Mouse (Mus musculus) brain, adult 2 months (tissue): ENCODE data around the gene Fgfr2.

Source experiments
- DNase-seq: peaks from one replicate; pipeline ENCODE4 v3.0.0; 2011; ENCODE audit warnings: low read depth, low spot score

Gene Fgfr2

DNA sequence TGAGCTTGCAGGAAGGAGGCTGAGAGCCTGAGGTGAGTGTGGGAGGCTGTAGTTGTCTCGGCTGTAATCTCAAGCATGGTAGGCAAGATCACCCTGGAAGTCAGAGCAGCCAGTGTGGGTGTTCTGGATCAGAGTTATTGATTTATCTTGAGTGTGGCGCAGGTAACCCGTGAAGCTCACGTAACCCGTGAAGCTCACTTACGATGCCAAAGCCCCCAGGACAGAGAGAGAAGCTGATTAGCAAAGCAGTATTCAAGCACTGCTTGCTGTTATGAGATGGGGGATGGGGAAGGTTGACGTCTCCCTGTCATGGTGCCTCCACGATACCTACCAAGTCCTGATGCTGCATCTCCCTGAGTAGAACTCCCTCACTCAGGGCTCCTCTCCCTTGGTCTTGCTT is 503.6 kb downstream of the Fgfr2 start:
- peak; percentile 12 for DNase-seq

GRCm38 (mm10) chr7:132617021-132617564 is 506.1 kb downstream of the Fgfr2 start:
- no peak for DNase-seq

DNA sequence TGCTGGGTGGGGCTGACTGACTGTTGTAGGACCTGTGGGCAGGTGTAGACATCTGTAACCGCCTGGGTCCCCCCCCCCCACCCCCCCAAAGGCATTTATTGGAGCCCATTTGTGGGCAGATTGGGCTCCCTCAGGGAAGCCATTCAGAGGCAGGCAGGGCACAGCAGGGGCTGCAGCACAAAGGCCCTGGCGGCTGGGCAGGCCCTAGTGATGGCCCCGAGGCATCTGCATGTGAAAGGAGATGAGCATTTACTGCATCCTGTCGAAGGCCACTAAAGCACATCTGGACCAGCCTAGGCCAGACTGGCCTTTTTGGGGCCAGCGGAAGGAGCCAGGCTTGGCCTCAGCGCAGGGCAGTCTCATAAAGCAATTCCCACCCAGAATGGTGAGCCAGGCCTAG is 506.8 kb downstream of the Fgfr2 start:
- no peak for DNase-seq

DNA sequence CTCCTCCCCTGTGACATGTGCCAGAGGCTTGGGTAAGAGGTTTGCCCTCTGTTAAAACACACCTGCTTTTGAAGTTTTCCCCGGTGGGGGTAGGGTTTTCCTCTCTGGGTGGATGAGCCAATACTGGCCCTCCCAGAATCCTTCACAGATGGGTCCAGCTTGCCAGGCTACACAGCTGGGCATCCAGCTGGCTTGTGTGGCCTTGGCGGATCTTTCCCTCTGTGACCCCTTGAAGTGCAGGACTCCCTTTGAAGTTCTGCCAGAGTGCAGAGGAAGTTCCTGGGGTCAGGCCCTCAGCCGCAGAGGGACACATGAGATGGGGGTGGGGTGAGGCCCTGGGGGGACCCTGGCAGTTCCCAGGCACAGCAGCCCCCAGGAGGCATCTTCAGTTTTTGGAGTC is 507.8 kb downstream of the Fgfr2 start:
- DNase-seq, result no peak

GRCm38 (mm10) chr7:132611530-132611929 is 511.6 kb downstream of the Fgfr2 start:
- DNase-seq, result no peak

DNA sequence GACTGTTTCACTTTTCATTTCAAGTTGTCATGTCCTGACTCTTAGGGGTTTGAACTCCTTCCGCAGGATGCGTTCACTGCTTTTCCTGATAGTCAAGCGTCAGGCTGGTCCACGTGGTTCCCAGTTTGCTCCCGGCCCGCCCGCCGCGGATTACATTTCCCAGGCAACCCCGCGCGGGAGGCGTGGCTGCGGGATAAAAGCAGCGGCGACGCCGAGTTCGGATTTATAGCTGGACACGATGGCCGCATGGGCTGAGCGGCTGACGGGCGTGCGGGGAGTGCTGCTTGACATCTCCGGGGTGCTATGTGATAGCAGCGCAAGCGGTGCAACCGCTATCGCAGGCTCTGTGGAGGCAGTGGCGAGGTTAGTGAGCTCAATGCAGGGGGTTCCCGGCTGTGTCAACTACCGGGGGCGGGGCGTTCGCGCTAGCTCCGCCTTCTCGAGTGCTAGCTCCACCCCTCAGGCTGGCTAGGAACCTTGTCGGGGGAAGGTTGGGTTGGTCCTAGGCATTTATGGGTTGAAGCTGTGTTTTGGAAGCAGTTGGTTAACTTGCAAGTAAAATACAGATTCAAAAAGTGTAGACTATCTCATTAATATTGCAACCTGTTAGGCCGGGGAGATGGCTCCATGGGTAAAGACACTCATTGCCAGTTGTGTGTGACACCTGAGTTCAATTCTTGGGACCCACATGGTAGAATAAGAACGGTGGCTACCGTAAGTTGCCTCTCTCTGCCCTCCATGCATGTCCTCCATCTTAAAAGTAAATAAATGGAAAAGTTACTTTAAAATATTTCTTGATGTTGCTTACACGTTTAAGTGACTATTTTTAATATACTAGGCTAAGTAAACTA is 512.5 kb downstream of the Fgfr2 start, which contains the start of gene Lhpp:
Gene Lhpp, plus strand, starts transcription at position 171 of the 851 bp plus-strand sequence.
- peak; percentile 77 for DNase-seq

DNA sequence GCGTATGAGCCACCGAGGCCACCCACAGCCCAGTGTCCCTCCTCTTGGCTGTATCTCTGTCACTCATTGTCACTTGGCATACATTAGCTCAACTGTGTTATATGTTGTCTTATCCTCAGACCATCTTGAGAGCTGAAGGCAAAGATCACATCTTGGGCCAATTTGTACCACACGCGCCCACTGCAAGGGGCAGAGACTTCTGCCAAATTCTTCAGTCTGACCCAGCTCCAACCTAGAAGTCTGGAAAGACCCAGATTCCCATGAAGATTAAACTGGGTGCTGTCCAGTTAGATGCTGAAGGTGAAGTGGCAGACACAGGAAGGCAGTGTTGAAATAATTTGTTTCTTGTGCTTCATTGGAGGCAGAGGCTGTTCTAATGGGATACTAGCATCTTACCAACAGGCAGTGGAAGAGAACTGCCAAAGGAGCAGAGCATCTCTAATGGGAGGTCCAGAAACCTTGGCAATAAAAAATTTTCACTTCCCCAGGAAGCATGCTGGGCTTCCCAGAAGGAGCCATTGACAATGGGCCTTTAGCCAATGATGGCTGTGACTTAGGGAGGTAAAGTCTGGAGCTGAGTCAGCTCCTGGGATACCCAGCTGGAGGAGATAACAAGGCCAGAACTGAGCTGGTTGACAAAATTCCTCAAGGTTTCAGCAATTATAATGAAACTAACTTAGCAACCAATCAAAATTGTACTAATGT is 514.7 kb downstream of the Fgfr2 start:
- no peak for DNase-seq

DNA sequence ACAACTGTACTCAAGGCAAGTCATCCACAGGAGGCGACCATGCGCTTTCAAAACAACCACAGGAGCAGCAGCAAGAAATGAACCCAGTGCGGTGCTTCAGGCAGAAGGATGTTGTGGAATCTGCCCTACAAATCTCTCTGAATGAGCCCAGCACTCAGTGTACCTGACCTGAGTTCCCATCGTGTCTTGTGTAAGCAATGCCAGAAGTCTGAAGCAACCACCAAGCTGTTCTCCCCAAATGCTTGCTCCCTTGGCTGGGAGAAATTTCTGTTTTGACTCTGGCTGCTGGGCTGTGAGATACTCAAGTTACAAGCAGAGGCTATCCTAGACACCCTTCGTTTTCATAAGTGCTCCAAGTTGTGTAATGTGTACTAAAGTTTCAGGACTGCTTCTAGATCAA is 517.5 kb downstream of the Fgfr2 start:
- no peak for DNase-seq

GRCm38 (mm10) chr7:132604720-132605119 is 518.4 kb downstream of the Fgfr2 start:
- no peak for DNase-seq

- no peak for DNase-seq
Measured at GRCm38 (mm10) chr7:132600926-132601325, 522.2 kb downstream of the Fgfr2 start.

GRCm38 (mm10) chr7:132600026-132600425 is 523.1 kb downstream of the Fgfr2 start:
- no peak for DNase-seq

DNA sequence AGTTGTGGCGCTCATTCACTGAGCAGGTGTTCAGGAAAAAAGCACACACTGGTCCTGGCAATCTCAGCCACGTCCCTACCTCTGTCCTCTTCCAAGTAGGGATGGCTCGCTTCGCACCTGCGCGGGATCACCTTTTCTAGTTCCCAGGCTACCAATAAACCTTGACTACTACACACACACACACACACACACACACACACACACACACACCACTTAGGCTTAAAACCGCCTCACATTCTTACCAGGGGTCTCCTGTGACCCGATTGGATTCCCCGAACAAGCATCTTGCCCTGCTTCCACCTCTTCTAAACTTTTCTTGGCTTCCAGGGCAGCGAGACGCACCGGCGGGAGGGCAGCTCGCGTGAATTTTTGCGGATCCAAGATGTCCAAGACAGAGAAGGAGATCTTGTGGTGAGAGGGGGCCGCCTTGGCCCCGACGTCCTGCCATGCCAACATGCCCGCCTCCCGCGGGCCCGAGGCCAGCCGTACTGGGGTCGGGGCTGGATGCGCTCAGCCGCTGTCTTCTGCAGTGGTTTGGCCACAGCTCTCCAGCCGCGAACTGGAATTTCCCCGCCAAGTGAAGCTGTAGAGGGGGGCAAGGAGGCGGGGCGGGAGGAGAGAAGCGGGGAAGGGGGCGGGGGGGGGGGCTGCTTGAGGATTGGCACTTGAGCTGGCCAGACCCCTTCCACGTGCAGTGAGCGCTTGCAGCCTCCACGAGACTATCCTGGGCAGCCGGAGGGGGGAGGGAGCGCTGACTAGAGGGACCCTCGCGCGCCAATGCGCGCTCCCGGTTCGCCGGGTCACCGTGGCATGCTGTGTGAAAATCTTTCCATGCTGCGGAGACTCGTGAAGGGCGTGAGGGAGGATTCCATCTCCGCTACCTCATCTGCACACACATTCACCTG is 523.8 kb downstream of the Fgfr2 start, which contains the start of gene Nkx1-2:
Gene Nkx1-2, minus strand, starts transcription at position 567 of the 905 bp plus-strand sequence.
- no peak for DNase-seq

- peak; percentile 17 for DNase-seq
Measured at GRCm38 (mm10) chr7:132597251-132598041, 525.7 kb downstream of the Fgfr2 start.

DNA sequence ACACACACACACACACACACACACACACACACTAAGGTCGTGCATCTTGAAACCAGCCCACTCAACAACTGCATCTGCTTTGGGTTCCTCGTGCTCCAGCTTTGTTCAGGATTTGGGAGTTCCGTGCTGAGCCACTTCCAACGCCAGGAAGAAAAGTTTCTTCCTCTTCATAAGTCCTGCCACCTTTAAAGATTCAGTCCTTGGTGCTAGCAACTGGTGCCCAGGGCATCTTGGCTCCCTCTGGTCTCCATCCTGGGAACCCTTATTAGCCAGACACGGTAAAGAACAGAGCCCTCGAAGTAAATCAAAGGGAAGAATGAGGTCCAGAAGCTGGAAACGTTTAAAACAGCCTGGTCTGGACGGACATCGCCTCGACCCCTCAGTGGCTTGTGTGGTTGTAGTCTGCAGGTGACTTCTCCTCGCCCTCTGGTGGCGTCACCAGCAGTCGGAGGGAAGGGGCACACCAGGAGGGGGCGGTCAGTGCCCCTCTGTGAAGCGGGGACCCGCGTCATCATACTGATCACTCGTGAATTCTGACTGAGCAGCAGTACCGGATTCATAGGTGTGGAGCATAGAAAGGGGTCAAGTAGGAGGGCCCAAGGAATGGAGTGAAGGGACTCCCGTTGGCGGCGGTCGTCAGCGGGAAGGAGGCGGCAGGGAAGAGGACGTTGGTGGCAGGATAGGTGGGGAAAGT is 526.4 kb downstream of the Fgfr2 start:
- no peak for DNase-seq

DNA sequence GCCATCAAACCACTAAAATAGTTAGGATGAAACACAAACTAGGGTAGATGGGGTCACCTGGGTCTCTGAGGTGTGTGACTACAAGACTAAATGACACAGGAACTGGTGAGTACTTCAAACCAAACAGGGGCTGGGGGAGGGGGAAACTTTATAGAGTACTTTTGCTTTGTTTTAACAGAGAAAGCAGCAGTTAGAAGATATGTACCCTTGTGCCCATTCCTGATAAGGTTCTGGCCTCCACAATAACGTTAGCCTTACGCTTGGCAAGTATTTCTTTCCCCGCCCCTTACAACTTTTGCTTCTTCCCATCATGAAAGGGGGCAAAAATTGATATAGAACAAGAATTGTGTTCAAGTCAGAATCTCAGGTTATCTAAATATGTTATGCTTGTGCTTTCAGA is 527.4 kb downstream of the Fgfr2 start:
- no peak for DNase-seq

- DNase-seq, result no peak
Measured at GRCm38 (mm10) chr7:132594325-132594724, 528.8 kb downstream of the Fgfr2 start.

DNA sequence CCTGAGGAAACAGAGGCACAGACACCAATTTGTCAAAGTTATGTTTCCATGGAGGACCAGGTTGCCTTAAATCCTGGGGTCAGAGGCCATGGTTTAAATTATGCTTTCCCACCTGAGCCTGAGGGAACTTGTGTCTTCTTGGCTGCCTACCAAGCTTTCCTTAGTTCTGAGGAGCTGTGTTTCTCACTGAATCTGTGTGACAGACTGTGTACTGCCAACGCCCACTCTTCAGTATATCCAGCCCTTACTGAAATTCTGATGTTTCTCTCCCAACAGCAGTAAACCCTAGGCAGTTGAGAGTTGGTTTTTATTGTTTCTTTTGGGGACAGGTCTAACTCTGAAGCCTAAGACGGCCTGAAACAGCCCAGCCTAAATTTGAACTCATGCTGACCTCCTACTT is 529.4 kb downstream of the Fgfr2 start:
- peak; percentile 71 for DNase-seq

- no peak for DNase-seq
Measured at GRCm38 (mm10) chr7:132589610-132590009, 533.5 kb downstream of the Fgfr2 start.

DNA sequence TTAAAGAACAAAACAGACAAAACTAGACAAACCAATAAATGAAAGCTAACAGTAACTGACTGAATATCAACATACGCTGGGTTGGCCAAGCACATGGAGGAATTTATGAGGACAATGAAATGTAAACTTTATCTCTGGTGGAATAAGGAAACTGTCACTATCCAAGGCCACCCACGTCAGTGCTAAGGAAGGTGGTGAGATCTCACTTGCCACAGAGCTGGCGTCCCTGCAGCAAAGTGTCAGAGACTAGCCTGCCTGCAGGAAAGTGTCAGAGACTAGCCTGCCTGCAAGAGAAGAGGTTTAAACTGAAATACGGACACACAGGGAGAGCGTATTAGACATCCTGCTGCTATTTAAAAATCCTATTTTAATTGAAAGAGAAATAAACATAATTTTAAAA is 536.0 kb downstream of the Fgfr2 start:
- DNase-seq, result peak; percentile 31
